Mouse (Mus musculus): ENCODE results near the gene Cacna1g. TPM values are rescaled to one million over a fixed set of nuclear protein-coding genes. Genes with fewer than 3 reads are reported as not detected.

Cacna1g gene
- polyA plus RNA-seq, 1 experiment from 2014 or later, result 6.6 TPM

DNA sequence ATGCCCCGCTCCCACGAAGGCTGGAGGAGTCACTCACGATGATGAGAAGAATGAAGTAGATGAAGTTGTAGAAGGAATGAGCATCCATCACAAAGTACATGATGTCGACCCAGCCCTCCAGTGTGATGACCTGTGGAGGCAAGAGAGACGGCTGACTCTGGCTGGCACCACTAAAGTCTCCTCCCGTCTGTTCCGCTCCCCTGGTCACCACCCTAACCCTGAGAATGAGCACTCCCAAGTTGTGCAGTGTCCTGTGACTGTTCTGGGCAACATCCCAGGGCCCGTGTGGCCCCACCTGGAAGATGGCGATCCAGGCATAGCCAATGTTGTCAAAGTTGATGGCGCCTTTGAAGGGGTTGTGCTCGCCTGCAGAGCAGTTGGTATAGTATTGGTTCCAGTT, 12.1 kb downstream of the Cacna1g start:
- 91% methylated on average over 11 of the region's 11 CpGs for WGBS
- H3K9ac ChIP-seq (ENCODE audit: low read length), result no peak overlapping the region
- H3K27ac ChIP-seq (ENCODE audit: low read length), result no peak overlapping the region
- H3K27me3 ChIP-seq (ENCODE audit: control insufficient read depth, insufficient read depth, low read depth, low read length), result no peaks in the 10 kb centered on the region
- H3K4me2 ChIP-seq (ENCODE audit: low read depth, low read length), result no peak overlapping the region
- H3K9me3 ChIP-seq (ENCODE audit: control insufficient read depth, low read length), result no peaks in the 10 kb centered on the region
- H3K36me3 ChIP-seq (ENCODE audit: control insufficient read depth, insufficient read depth, low read length), result no peaks in the 10 kb centered on the region; the same call in 1 of the 2 replicates
- no peak overlapping the region for H3K4me3 ChIP-seq (ENCODE audit: low read length)
- ATAC-seq (ENCODE audit: low read depth), result no peak
- peaks cover 8% of the 10 kb centered on the region; the same call in 1 of the 2 replicates for H3K4me1 ChIP-seq (replicated peaks; ENCODE audit: control insufficient read depth, insufficient read depth, low read length)

DNA sequence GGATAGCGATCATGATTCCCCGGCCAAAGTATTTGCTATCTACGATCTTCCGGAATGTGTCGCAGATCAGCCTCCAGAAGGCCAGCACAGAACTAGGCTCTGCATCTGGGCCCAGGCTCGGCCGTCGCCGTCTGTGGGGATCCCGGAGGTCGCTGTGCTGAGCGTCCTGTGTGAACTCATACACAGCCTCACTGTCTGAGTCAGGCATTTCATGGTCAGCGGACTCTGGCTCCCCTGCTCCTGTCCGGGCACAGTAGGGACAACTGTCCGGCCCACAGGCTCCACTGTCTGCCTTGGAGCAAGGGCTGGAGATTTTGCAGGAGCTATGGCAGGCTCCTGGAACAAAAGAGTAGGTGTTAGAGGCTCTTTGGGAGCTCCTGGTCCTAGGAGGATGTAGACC, 17.0 kb downstream of the Cacna1g start:
- Histone ChIP-seq H3K36me3 (ENCODE audit: control insufficient read depth, insufficient read depth, low read length) (no peaks in the 10 kb centered on the region; the same call in 1 of the 2 replicates), H3K4me3 (ENCODE audit: low read length) (no peak overlapping the region), H3K27me3 (ENCODE audit: control insufficient read depth, insufficient read depth, low read depth, low read length) (no peaks in the 10 kb centered on the region), H3K9ac (ENCODE audit: low read length) (no peak overlapping the region), H3K27ac (ENCODE audit: low read length) (no peak overlapping the region), H3K4me1 (replicated peaks; ENCODE audit: control insufficient read depth, insufficient read depth, low read length) (0 out of 2 replicates have a peak, but pooled peaks cover 3% of the 10 kb centered on the region), H3K4me2 (ENCODE audit: low read depth, low read length) (no peak overlapping the region), H3K9me3 (ENCODE audit: control insufficient read depth, low read length) (no peaks in the 10 kb centered on the region)
- 78% methylated on average over 15 of the region's 15 CpGs for WGBS
- no peak for ATAC-seq (ENCODE audit: low read depth)

GRCm38 (mm10) chr11:94456347-94456746, 17.7 kb downstream of the Cacna1g start:
- no peak for ATAC-seq (ENCODE audit: low read depth)
- no peaks in the 10 kb centered on the region for H3K27me3 ChIP-seq (ENCODE audit: control insufficient read depth, insufficient read depth, low read depth, low read length)

GRCm38 (mm10) chr11:94455161-94455820, 18.7 kb downstream of the Cacna1g start:
- H3K27ac ChIP-seq (ENCODE audit: low read length), result no peak overlapping the region
- H3K4me3 ChIP-seq (ENCODE audit: low read length), result no peak overlapping the region
- no peaks in the 10 kb centered on the region for H3K36me3 ChIP-seq (ENCODE audit: control insufficient read depth, insufficient read depth, low read length)
- 72% methylated on average over 10 of the region's 10 CpGs for WGBS
- H3K27me3 ChIP-seq (ENCODE audit: control insufficient read depth, insufficient read depth, low read depth, low read length), result no peaks in the 10 kb centered on the region
- no peak overlapping the region for H3K9ac ChIP-seq (ENCODE audit: low read length)
- peaks cover 16% of the 10 kb centered on the region for H3K4me1 ChIP-seq (replicated peaks; ENCODE audit: control insufficient read depth, insufficient read depth, low read length)
- no peak for ATAC-seq (ENCODE audit: low read depth)
- H3K9me3 ChIP-seq (ENCODE audit: control insufficient read depth, low read length), result no peaks in the 10 kb centered on the region
- H3K4me2 ChIP-seq (ENCODE audit: low read depth, low read length), result no peak overlapping the region

More at GRCm38 (mm10) chr11:94456347-94456746, 17.7 kb downstream of the Cacna1g start:
- Histone ChIP-seq H3K4me2 (ENCODE audit: low read depth, low read length) (no peak overlapping the region), H3K9ac (ENCODE audit: low read length) (no peak overlapping the region), H3K9me3 (ENCODE audit: control insufficient read depth, low read length) (no peaks in the 10 kb centered on the region), H3K4me1 (replicated peaks; ENCODE audit: control insufficient read depth, insufficient read depth, low read length) (peaks cover 6% of the 10 kb centered on the region), H3K27ac (ENCODE audit: low read length) (no peak overlapping the region), H3K4me3 (ENCODE audit: low read length) (no peak overlapping the region), H3K36me3 (ENCODE audit: control insufficient read depth, insufficient read depth, low read length) (no peaks in the 10 kb centered on the region; the same call in 1 of the 2 replicates)
- 54% methylated on average over 3 of the region's 3 CpGs for WGBS

- 74% methylated on average over 5 of the region's 5 CpGs for WGBS
- Histone ChIP-seq H3K36me3 (ENCODE audit: control insufficient read depth, insufficient read depth, low read length) (no peaks in the 10 kb centered on the region), H3K27ac (ENCODE audit: low read length) (no peak overlapping the region), H3K27me3 (ENCODE audit: control insufficient read depth, insufficient read depth, low read depth, low read length) (no peaks in the 10 kb centered on the region), H3K4me1 (replicated peaks; ENCODE audit: control insufficient read depth, insufficient read depth, low read length) (peaks cover 21% of the 10 kb centered on the region), H3K4me3 (ENCODE audit: low read length) (no peak overlapping the region), H3K9ac (ENCODE audit: low read length) (no peak overlapping the region), H3K4me2 (ENCODE audit: low read depth, low read length) (no peak overlapping the region), H3K9me3 (ENCODE audit: control insufficient read depth, low read length) (no peaks in the 10 kb centered on the region)
- no peak for ATAC-seq (ENCODE audit: low read depth)
Measured at GRCm38 (mm10) chr11:94454756-94455155, 19.2 kb downstream of the Cacna1g start.

DNA sequence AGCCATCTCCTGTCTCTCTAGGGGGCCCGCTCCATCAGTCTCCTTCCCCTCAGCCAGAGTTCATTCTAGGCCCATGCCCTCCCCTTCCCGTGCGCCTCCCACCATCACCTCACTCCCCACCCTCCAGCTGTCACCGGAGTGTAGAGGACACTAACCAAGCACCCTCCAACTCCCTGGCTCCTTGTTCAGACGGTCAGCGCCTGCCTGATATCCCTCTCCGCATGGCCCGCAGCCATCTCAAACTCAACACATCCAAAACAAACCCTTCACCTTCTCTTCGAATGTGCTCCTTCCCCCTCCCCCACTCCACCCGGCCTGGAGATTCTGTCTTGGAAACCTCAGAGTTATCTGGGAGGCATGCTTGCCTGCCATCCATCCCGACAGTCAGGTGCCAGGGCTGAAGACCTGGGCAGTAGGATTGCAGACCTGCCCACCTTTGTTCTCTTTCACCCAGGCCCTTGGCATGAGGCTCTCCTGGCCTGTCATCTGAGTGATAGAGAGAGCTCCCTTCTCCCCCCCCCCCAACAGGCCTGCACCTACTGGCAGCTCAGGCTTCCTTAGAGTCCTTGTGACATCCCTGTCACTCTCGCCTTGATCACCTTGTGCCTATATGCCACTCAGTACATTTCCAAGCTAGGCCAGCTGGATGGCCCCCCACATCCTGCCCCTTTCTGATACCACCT, 22.8 kb downstream of the Cacna1g start:
- Histone ChIP-seq H3K9me3 (ENCODE audit: control insufficient read depth, low read length) (no peaks in the 10 kb centered on the region), H3K36me3 (ENCODE audit: control insufficient read depth, insufficient read depth, low read length) (no peaks in the 10 kb centered on the region), H3K27ac (ENCODE audit: low read length) (no peak overlapping the region), H3K4me1 (replicated peaks; ENCODE audit: control insufficient read depth, insufficient read depth, low read length) (peaks cover 24% of the 10 kb centered on the region), H3K9ac (ENCODE audit: low read length) (no peak overlapping the region), H3K27me3 (ENCODE audit: control insufficient read depth, insufficient read depth, low read depth, low read length) (no peaks in the 10 kb centered on the region), H3K4me3 (ENCODE audit: low read length) (no peak overlapping the region), H3K4me2 (ENCODE audit: low read depth, low read length) (no peak overlapping the region)
- 24% methylated on average over 12 of the region's 12 CpGs for WGBS
- ATAC-seq (ENCODE audit: low read depth), result peak; percentile 56

- no peak overlapping the region for H3K4me2 ChIP-seq (ENCODE audit: low read depth, low read length)
- WGBS, result 50% methylated on average over 5 of the region's 5 CpGs
- no peaks in the 10 kb centered on the region for H3K9me3 ChIP-seq (ENCODE audit: control insufficient read depth, low read length)
- H3K9ac ChIP-seq (ENCODE audit: low read length), result no peak overlapping the region
- no peak overlapping the region for H3K4me3 ChIP-seq (ENCODE audit: low read length)
- H3K36me3 ChIP-seq (ENCODE audit: control insufficient read depth, insufficient read depth, low read length), result no peaks in the 10 kb centered on the region
- H3K4me1 ChIP-seq (replicated peaks; ENCODE audit: control insufficient read depth, insufficient read depth, low read length), result peaks cover 22% of the 10 kb centered on the region
- H3K27me3 ChIP-seq (ENCODE audit: control insufficient read depth, insufficient read depth, low read depth, low read length), result no peaks in the 10 kb centered on the region
- 0 out of 2 replicates have a peak overlapping the region, but pooled peaks have one; percentile 12 for H3K27ac ChIP-seq (ENCODE audit: low read length)
- peak; percentile 59 for ATAC-seq (ENCODE audit: low read depth)
Measured at GRCm38 (mm10) chr11:94449886-94450285, 24.1 kb downstream of the Cacna1g start.

- Histone ChIP-seq H3K4me3 (ENCODE audit: low read length) (no peak overlapping the region), H3K27me3 (ENCODE audit: control insufficient read depth, insufficient read depth, low read depth, low read length) (no peaks in the 10 kb centered on the region), H3K9ac (ENCODE audit: low read length) (no peak overlapping the region), H3K9me3 (ENCODE audit: control insufficient read depth, low read length) (no peaks in the 10 kb centered on the region), H3K4me2 (ENCODE audit: low read depth, low read length) (no peak overlapping the region), H3K27ac (ENCODE audit: low read length) (no peak overlapping the region), H3K36me3 (ENCODE audit: control insufficient read depth, insufficient read depth, low read length) (no peaks in the 10 kb centered on the region), H3K4me1 (replicated peaks; ENCODE audit: control insufficient read depth, insufficient read depth, low read length) (peaks cover 22% of the 10 kb centered on the region)
- ATAC-seq (ENCODE audit: low read depth), result no peak
- 53% methylated on average over 8 of the region's 8 CpGs for WGBS
Measured at GRCm38 (mm10) chr11:94449239-94449638, 24.8 kb downstream of the Cacna1g start.

- no peak for ATAC-seq (ENCODE audit: low read depth)
- no peak overlapping the region for H3K27ac ChIP-seq (ENCODE audit: low read length)
- 42% methylated on average over 3 of the region's 3 CpGs for WGBS
- no peaks in the 10 kb centered on the region for H3K27me3 ChIP-seq (ENCODE audit: control insufficient read depth, insufficient read depth, low read depth, low read length)
- H3K4me2 ChIP-seq (ENCODE audit: low read depth, low read length), result no peak overlapping the region
- no peaks in the 10 kb centered on the region for H3K9me3 ChIP-seq (ENCODE audit: control insufficient read depth, low read length)
- peaks cover 22% of the 10 kb centered on the region for H3K4me1 ChIP-seq (replicated peaks; ENCODE audit: control insufficient read depth, insufficient read depth, low read length)
- no peak overlapping the region for H3K9ac ChIP-seq (ENCODE audit: low read length)
- no peak overlapping the region for H3K4me3 ChIP-seq (ENCODE audit: low read length)
- H3K36me3 ChIP-seq (ENCODE audit: control insufficient read depth, insufficient read depth, low read length), result no peaks in the 10 kb centered on the region
Measured at GRCm38 (mm10) chr11:94447017-94447416, 27.0 kb downstream of the Cacna1g start.
